1 mouse cellular context compared by ENCODE assay signal in the genomic region with DNA sequence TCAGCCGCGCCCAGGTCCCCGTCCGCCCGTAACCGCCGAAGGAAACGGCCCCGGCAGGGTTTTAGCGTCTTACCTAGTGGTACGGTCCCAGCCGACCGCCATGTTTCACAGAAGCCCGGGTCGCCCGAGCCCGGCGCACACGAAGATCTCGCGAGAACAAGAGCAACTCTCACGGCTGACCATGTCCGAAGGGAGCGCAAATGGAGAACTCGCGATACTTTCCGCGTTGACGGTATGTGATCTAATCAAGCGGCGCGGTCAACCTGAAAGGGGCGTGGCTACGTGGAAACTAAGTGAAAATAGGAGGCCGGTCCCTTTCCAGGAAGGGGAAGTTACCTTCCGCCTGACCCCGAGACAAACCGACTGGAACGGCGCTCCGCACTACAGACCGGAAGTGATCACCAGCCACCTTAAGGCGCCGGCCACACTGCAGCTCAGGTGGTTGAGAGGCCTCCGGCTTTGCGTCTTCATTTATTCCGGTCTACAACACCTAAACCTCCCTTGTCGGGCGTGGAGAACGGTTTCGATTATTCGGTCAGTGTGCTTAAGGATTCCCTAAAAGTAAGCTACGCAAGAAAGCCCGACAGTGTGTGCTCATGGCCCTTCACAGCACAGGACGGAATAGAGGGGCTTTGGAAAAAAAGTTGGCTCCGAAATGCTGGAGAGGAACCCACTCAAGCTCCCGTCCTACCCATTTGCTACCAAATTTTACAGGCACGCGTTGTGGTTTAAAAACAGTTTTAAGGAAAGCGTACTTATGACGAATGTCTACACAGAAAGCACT.
TF ChIP-seq lines count a peak whose summit lies in the region.

A gene (minus strand): TSS at position 478 of the 784 bp plus-strand sequence.

TF ChIP-seq in MEL, 35 proteins besides CTCF, POLR2A, EP300 and RAD21 (continued from another document):
- TF ChIP-seq ETS1 (IDR thresholded peaks at IDR 0.05; ENCODE audit: low read depth, low read length) (0 out of 2 replicates have a peak, but pooled peaks have one; percentile 40), POLR2AphosphoS2 (IDR thresholded peaks at IDR 0.05; ENCODE audit: low read length) (peak; percentile 93), RCOR1 (IDR thresholded peaks at IDR 0.05; ENCODE audit: low read depth, low read length) (no peak), NELFE (IDR thresholded peaks at IDR 0.05; ENCODE audit: low read depth, low read length) (peak; percentile 90), BHLHE40 (IDR thresholded peaks at IDR 0.05; ENCODE audit: borderline replicate concordance, low read depth, low read length) (no peak), GATA1 (IDR thresholded peaks at IDR 0.05; ENCODE audit: low read depth, low read length) (peak; percentile 18; the same call in 1 of the 2 replicates), MAFK (IDR thresholded peaks at IDR 0.05; ENCODE audit: borderline replicate concordance, low read depth, low read length) (no peak), TBP (IDR thresholded peaks at IDR 0.05; ENCODE audit: low read depth, low read length) (peak; percentile 79), TCF12 (IDR thresholded peaks at IDR 0.05; ENCODE audit: low read depth, low read length) (peak; percentile 50), E2F4 (IDR thresholded peaks at IDR 0.05; ENCODE audit: borderline replicate concordance, low read depth, low read length) (no peak), MYB (IDR thresholded peaks at IDR 0.05; ENCODE audit: low read depth, low read length) (peak; percentile 78), ZMIZ1 (IDR thresholded peaks at IDR 0.05; ENCODE audit: low read depth, low read length) (peak; percentile 78; the same call in 1 of the 2 replicates), MYC (IDR thresholded peaks at IDR 0.05; ENCODE audit: low read depth, low read length) (peak; percentile 89), HCFC1 (IDR thresholded peaks at IDR 0.05; ENCODE audit: low read depth, low read length) (peak; percentile 90)
TF ChIP-seq in MEL: peak in this region for 17.
